Comparison of ENCODE assay signal across 8 mouse cellular contexts in genomic region chr6:12748787-12749530, GRCm38 (mm10). TPM values are rescaled to one million over a fixed set of nuclear protein-coding genes. Genes with fewer than 3 reads are reported as not detected.
DNase-seq lines count a peak whose midpoint lies in the region; ATAC-seq lines count a peak whose summit lies in the region.

TSS of gene Thsd7a (minus strand) at chr6:12749410.

- H3K4me3 ChIP-seq in hindbrain, embryonic 15.5 days: peak within 1 kb of the TSS; percentile 65

- peak within 1 kb of the TSS; percentile 84 for H3K9ac ChIP-seq in hindbrain, embryonic 15.5 days

- peak within 1 kb of the TSS; percentile 69 for H3K4me2 ChIP-seq in hindbrain, embryonic 15.5 days

- no peaks in the 10 kb centered on the region for H3K9me3 ChIP-seq in hindbrain, embryonic 15.5 days

- no peaks in the 10 kb centered on the region for H3K36me3 ChIP-seq in hindbrain, embryonic 15.5 days

- no peaks in the 10 kb centered on the region for H3K27me3 ChIP-seq in hindbrain, embryonic 15.5 days

- H3K27ac ChIP-seq in hindbrain, embryonic 15.5 days (replicated peaks): peak within 1 kb of the TSS; percentile 96

- WGBS in hindbrain, embryonic 15.5 days: under 1% methylated on average over 56 of the region's 56 CpGs

- H3K4me1 ChIP-seq in hindbrain, embryonic 15.5 days (replicated peaks): peaks cover 24% of the 10 kb centered on the region

- ATAC-seq in common myeloid progenitor, adult 5-6 weeks (replicated peaks; ENCODE audit: low read depth, poor library complexity, severe bottlenecking): peak; percentile 66
- peak; percentile 90 for ATAC-seq in hindbrain, embryonic 15.5 days (ENCODE audit: low FRiP score, low read depth)

- peak; percentile 46 to 51 for DNase-seq in adrenal gland, adult 18-20 months (ENCODE audit: low spot score in 2 of 2)
- DNase-seq in gastrocnemius, adult 8-10 months (ENCODE audit: low spot score in 2 of 2): peak; percentile 3 to 4
- DNase-seq in left cerebral cortex, adult 18-20 months (ENCODE audit: low spot score in 2 of 2): peak; percentile 49 to 64
- DNase-seq in lung, postnatal 4 days: peak; percentile 39 to 58
- peak; percentile 24 to 26 for DNase-seq in right cerebral cortex, postnatal 36 days (ENCODE audit: low spot score in 2 of 2)
- no peak for DNase-seq in natural killer cell, adult 2 months (ENCODE audit: low spot score in 2 of 2)

RNA-seq across cellular contexts. Expression of gene Thsd7a, which starts in this region (rescaled TPM):
- total RNA-seq in adrenal gland, adult 18-20 months (2021): 10 to 100 TPM in 1 of 2 experiments, 1 to 10 TPM in 1; 9.3 to 11.1 TPM
- not detected in 2 replicates for total RNA-seq in common myeloid progenitor, adult 5-6 weeks (2017)
- 1 to 10 TPM; 1.4 to 3.4 (median 1.9) TPM for total RNA-seq in gastrocnemius, adult 8-10 months (2022)
- 30.4 and 32.8 TPM in 2 replicates for polyA plus RNA-seq in hindbrain, embryonic 15.5 days (2015; fragmentation: Nextera tagmentation; extraction: Ambion mirVana)
- total RNA-seq in left cerebral cortex, adult 18-20 months (2021): 10 to 100 TPM; 33.8 to 34.7 TPM

Comparison
In these comparisons a context has a peak if more than half of its experiments do, and no peak if none do; other contexts are left out.
1. Peak in ATAC-seq in common myeloid progenitor, adult 5-6 weeks; RNA of the gene not detected or under 1 TPM.
2. DNase-seq: peak in adrenal gland, adult 18-20 months (2 of 2), gastrocnemius, adult 8-10 months (2 of 2), left cerebral cortex, adult 18-20 months (2 of 2), lung, postnatal 4 days (2 of 2) and right cerebral cortex, postnatal 36 days (2 of 2); none in natural killer cell, adult 2 months (0 of 2).